Mouse (Mus musculus) testis, postnatal 10 days (tissue): ENCODE data around the gene Depdc5.
"Not testable (repeated sequence)": the region's sequence is repeated elsewhere in the genome, so short reads cannot be mapped to it uniquely, and the experiment has no call there.

ENCODE experiments used
- DNase-seq: peaks from one replicate; pipeline ENCODE4 v3.0.0; 2021; ENCODE audit warnings: low spot score

Gene Depdc5

GRCm38 (mm10) chr5:33032036-33032773 is 168.7 kb downstream of the Depdc5 start:
- DNase-seq, result no peak

DNA sequence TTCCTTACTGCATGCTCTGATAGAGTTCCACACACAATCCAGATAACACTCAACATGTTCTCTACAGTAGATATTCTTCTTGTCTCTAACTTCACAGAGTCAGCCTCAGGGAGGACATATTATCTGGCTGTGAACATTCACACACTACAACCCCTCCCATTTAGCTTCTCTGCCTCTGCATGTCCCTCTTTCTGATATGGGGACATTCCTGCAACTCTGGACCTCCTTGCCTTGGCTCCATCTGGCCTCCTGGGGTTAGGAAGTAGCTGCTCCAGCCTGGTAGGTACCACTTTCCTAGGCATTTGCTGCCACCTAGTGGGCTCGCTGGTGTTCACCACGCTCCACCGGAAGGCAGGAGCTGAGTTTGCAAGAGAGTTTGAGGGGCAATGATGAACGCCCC is 169.6 kb downstream of the Depdc5 start:
- peak; percentile 90 for DNase-seq

- DNase-seq, result not testable (repeated sequence)
These were observed 170.1 kb downstream of the Depdc5 start for GRCm38 (mm10) chr5:33033633-33034032.

DNA sequence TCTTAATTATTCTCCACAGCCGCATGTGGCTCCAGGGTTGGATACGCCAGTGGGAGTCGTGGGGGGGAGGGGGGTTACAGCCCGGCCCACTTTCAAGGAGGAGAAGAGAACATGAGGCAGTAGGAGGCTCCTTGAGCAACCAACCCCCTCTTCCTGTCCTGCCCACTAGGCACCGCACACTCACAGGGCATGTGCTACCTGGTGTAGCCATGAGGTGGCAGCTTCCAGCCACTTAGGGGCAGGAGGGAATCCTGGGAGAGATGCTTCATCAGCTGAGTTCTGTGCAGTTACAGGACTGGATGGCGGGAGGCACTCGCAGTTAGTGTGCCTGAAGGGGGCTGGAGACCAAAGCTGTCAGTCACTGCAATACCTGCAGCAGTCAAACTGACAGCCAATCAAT is 170.6 kb downstream of the Depdc5 start:
- DNase-seq, result peak; percentile 51

DNA sequence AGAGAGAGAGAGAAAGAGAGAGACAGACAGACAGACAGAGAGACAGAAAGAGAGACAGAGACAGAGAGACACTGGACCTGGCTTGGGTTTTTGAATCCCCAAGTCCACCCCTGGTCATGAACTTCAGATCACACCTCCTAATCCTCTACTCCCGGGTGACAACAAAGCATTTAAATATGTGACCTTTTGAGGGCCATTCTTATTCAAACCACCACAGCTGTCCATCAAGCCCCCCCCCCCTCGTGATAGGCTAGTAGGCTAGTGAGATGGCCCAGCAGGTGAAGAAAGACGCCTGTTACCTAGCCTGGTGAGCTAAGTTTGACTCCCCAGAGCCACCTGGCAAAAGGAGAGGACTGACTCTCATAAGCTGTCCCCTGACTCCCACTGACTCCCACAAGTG is 171.4 kb downstream of the Depdc5 start:
- DNase-seq, result no peak

GRCm38 (mm10) chr5:33038656-33039509 is 175.4 kb downstream of the Depdc5 start:
- DNase-seq, result no peak

DNA sequence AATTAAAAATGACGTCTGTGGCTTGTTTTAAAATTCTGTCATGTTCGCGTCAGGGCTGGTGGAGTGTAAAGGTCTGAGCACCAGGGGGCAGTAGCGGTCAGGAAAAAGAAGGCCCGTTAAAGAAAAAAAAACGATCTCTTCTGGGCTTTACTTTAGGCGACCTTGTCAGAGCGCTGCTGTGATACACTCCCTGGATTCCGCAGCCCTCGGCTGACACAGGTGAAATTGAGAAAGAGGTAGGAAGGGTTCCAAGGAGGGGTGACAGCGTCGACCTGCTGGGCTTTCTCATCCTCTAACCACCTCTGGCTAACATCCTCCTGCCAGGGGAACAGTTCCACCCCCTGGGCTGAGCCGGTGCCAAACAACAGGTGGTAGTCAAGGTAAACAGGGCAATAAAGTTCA is 176.0 kb downstream of the Depdc5 start:
- peak; percentile 89 for DNase-seq

DNA sequence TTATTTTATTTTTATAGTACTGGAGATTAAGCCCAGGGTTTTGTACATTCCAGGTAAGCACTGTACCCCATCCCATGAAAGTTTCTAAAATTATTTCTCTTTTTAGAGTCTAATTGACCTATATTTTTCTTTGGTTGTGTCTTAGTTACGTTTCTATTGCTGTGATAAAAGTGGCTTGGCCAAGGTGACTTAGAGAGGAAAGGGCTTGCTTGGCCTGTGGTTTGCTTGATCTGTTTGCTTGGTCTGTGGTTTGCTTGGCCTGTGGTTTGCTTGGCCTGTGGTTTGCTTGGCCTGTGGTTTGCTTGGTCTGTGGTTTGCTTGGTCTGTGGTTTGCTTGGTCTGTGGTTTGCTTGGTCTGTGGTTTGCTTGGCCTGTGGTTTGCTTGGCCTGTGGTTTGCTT is 177.2 kb downstream of the Depdc5 start:
- not testable (repeated sequence) for DNase-seq

DNA sequence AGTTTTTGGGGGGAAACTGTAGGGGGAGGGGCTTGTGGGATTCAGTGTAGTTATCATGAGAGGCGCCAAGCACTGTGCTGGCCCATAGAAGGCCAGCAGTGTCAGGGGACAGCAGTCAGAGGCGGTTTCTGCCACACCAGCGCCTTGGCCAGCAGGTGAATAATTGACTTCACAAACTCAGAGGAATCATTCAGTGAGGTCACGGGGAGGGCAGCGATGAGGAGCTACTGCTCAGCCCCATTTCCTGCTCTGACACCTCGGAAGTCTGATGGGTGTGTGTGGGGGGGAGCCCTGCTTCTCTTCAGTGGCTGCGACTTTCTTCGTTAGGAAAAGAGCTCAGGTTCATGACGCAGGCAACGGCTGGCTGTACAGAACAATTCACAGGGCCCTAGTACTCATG is 179.9 kb downstream of the Depdc5 start:
- DNase-seq, result no peak
